Mouse (Mus musculus): ENCODE results near the gene Parp9. TPM values are rescaled to one million over a fixed set of nuclear protein-coding genes. Genes with fewer than 3 reads are reported as not detected.

Gene Parp9
- polyA plus RNA-seq, 1 experiment from 2014 or later, result 1.8 TPM

GRCm38 (mm10) chr16:36016335-36016734 is 78.1 kb downstream of the Parp9 start:
- no peak for ATAC-seq
- no peaks in the 10 kb centered on the region for H3K4me1 ChIP-seq (ENCODE audit: control insufficient read depth, insufficient read depth, low read depth, low read length)
- H3K9ac ChIP-seq (ENCODE audit: low read depth, low read length), result no peak overlapping the region
- H3K36me3 ChIP-seq (ENCODE audit: control insufficient read depth, insufficient read depth, low read length), result peaks cover 14% of the 10 kb centered on the region
- no peaks in the 10 kb centered on the region for H3K27me3 ChIP-seq (replicated peaks; ENCODE audit: control insufficient read depth, insufficient read depth, low read length)
- no peak overlapping the region for H3K27ac ChIP-seq (ENCODE audit: low read depth, low read length)
- no peak overlapping the region for H3K4me3 ChIP-seq (ENCODE audit: low read length)
- H3K4me2 ChIP-seq (ENCODE audit: low read length), result no peak overlapping the region
- H3K9me3 ChIP-seq (ENCODE audit: control insufficient read depth, low read length), result no peaks in the 10 kb centered on the region
- 92% methylated on average over 1 of the region's 1 CpGs for WGBS

Other genes with a start within 250 kb of the Parp9 start
- 31.9 and 34.1 TPM in 2 replicates for gene Dirc2, start 169.1 kb upstream of the Parp9 start, polyA plus RNA-seq (2015; fragmentation: Nextera tagmentation; extraction: Ambion mirVana)
- gene Hspbap1, start 168.1 kb upstream of the Parp9 start, polyA plus RNA-seq (2015; fragmentation: Nextera tagmentation; extraction: Ambion mirVana), result 12.7 and 13.9 TPM in 2 replicates
- 0.34 and 0.53 TPM in 2 replicates for gene Parp14, start 66.9 kb upstream of the Parp9 start, polyA plus RNA-seq (2015; fragmentation: Nextera tagmentation; extraction: Ambion mirVana)
- 1.4 and 1.5 TPM in 2 replicates for gene Dtx3l, start 681 bp downstream of the Parp9 start, polyA plus RNA-seq (2015; fragmentation: Nextera tagmentation; extraction: Ambion mirVana)
- 64.3 and 80.6 TPM in 2 replicates for gene Kpna1, start 40.3 kb downstream of the Parp9 start, polyA plus RNA-seq (2015; fragmentation: Nextera tagmentation; extraction: Ambion mirVana)
- 10.2 and 11.9 TPM in 2 replicates for gene Wdr5b, start 102.7 kb downstream of the Parp9 start, polyA plus RNA-seq (2015; fragmentation: Nextera tagmentation; extraction: Ambion mirVana)
- gene Fam162a, start 133.1 kb downstream of the Parp9 start, polyA plus RNA-seq (2015; fragmentation: Nextera tagmentation; extraction: Ambion mirVana), result 136 and 144 TPM in 2 replicates
- gene Ccdc58, start 133.2 kb downstream of the Parp9 start, polyA plus RNA-seq (2015; fragmentation: Nextera tagmentation; extraction: Ambion mirVana), result 29.1 and 29.6 TPM in 2 replicates
- gene Csta1, start 192.8 kb downstream of the Parp9 start, polyA plus RNA-seq (2015; fragmentation: Nextera tagmentation; extraction: Ambion mirVana), result not detected in 2 replicates
- not detected in 2 replicates for gene Stfa2l1, start 218.3 kb downstream of the Parp9 start, polyA plus RNA-seq (2015; fragmentation: Nextera tagmentation; extraction: Ambion mirVana)
- 0.98 TPM in 1 of 2 replicates, not detected in the other for gene Gm5483, start 245.7 kb downstream of the Parp9 start, polyA plus RNA-seq (2015; fragmentation: Nextera tagmentation; extraction: Ambion mirVana)

Data from hindbrain, embryonic 16.5 days (tissue).